Mouse (Mus musculus): ENCODE data around the gene Hnrnpl.

DNA sequence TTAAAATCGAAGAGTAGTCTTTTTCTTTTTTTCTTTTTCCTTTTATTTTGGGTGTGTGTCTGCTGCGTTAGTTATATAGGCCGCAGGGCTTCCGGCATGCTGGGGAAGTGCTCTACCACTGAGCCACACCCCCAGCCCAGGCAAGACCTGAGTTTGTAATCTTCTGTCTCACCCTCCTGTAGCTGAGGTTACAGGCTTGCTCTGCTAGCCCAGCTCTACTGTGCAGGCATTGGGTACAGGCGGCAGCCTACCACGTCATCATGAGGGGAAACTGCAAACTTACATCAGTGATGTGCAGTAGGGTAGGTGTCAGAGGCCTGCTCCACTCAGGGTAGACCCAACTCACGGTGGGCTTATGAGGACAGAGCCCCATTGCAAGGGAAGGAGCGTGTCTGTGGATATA is 27.1 kb upstream of the Hnrnpl start:
- TF ChIP-seq CTCF (IDR thresholded peaks at IDR 0.05; ENCODE audit: low read depth): no peak
- no peak for TF ChIP-seq EP300 (IDR thresholded peaks at IDR 0.05; ENCODE audit: low read depth)
